Mouse (Mus musculus) brain, embryonic 14.5 days (tissue): ENCODE measurements at regions not wholly inside any gene's neighbourhood (a gene's known extent, or its start where the extent isn't known, plus 50 kb on each side); places are given as distances from the start of the nearest gene placed in this dataset.

ENCODE experiments used
- DNase-seq: peaks from one replicate; pipeline ENCODE4 v3.0.0-alpha.2; 2011; ENCODE audit warnings: low read depth
- CTCF ChIP-seq: fragments of 200-500 bp; IDR thresholded peaks from 2 replicates; pipeline ENCODE4 v1.5.1; 2012; ENCODE audit warnings: inconsistent platforms, mild to moderate bottlenecking, moderate library complexity, borderline replicate concordance; ENCODE audit not compliant: insufficient read depth, insufficient read length; ENCODE audit errors: extremely low read depth
- POLR2A ChIP-seq: fragments of 200-500 bp; IDR thresholded peaks from 2 replicates; pipeline ENCODE4 v1.6.1; 2012; ENCODE audit warnings: mild to moderate bottlenecking, inconsistent platforms, borderline replicate concordance; ENCODE audit not compliant: poor library complexity, insufficient read depth, insufficient read length, severe bottlenecking; ENCODE audit errors: extremely low read depth

GRCm38 (mm10) chr5:64609378-64610087 lies 193.7 kb upstream of the Klf3 start:
- DNase-seq, result no peak
- TF ChIP-seq POLR2A, result no peak
- TF ChIP-seq CTCF, result no peak

- DNase-seq, result no peak
- TF ChIP-seq POLR2A (no peak), CTCF (no peak)
These were observed 193.0 kb upstream of the Klf3 start for GRCm38 (mm10) chr5:64610146-64610545.

GRCm38 (mm10) chr5:64610562-64611405 lies 192.4 kb upstream of the Klf3 start:
- peak; percentile 84 for DNase-seq
- no peak for TF ChIP-seq POLR2A
- no peak for TF ChIP-seq CTCF

GRCm38 (mm10) chr5:64612017-64612416 lies 191.2 kb upstream of the Klf3 start:
- TF ChIP-seq CTCF (no peak), POLR2A (no peak)
- no peak for DNase-seq

GRCm38 (mm10) chr5:64613696-64614095 lies 189.5 kb upstream of the Klf3 start:
- DNase-seq, result no peak
- no peak for TF ChIP-seq CTCF
- no peak for TF ChIP-seq POLR2A

GRCm38 (mm10) chr5:64618126-64618525 lies 185.1 kb upstream of the Klf3 start:
- no peak for DNase-seq
- TF ChIP-seq CTCF (no peak), POLR2A (no peak)

- no peak for DNase-seq
- no peak for TF ChIP-seq CTCF
- no peak for TF ChIP-seq POLR2A
These were observed 183.4 kb upstream of the Klf3 start for GRCm38 (mm10) chr5:64619752-64620151.

- TF ChIP-seq POLR2A (no peak), CTCF (no peak)
- no peak for DNase-seq
These were observed 182.5 kb upstream of the Klf3 start for GRCm38 (mm10) chr5:64620726-64621125.

- DNase-seq, result no peak
- TF ChIP-seq CTCF (no peak), POLR2A (no peak)
These were observed 181.8 kb upstream of the Klf3 start for GRCm38 (mm10) chr5:64621386-64621785.

- no peak for DNase-seq
These were observed 179.5 kb upstream of the Klf3 start for GRCm38 (mm10) chr5:64623653-64624052.

GRCm38 (mm10) chr5:64624205-64624604 lies 179.0 kb upstream of the Klf3 start:
- no peak for DNase-seq
- no peak for TF ChIP-seq CTCF
- TF ChIP-seq POLR2A, result no peak

More at GRCm38 (mm10) chr5:64623653-64624052, 179.5 kb upstream of the Klf3 start:
- TF ChIP-seq POLR2A (no peak), CTCF (no peak)
